Mouse (Mus musculus): ENCODE results near the gene Xxylt1.

DNA sequence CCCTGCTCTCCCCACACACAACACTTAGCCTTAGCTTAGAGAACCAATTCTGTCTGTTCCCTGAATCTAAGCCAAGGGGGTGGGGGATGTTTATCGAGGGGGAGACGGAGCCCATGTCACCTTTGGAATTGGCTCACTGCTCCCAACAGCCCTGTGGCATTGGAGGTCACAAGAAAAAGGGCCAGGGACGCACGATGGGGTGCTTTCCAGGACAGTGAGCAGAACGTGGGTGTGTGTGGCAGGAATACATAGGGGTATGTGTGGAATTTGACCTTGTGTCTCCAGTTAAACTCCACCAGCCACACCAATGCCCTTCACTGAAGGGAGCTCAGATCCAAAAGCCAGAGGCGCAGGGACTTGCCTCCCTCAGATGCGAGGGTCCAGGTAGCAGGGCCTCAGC lies 116.3 kb downstream of the Xxylt1 start:
- TF ChIP-seq ZNF384 (IDR thresholded peaks at IDR 0.05; ENCODE audit: low read depth, low read length) (no peak), ZC3H11A (IDR thresholded peaks at IDR 0.05; ENCODE audit: borderline replicate concordance, low read depth, low read length) (no peak), MAFK (IDR thresholded peaks at IDR 0.05; ENCODE audit: insufficient read depth, low read depth, low read length) (no peak), CHD2 (IDR thresholded peaks at IDR 0.05; ENCODE audit: low read depth, low read length) (no peak), HCFC1 (IDR thresholded peaks at IDR 0.05; ENCODE audit: borderline replicate concordance, insufficient read depth, low read length) (no peak)
